Mouse (Mus musculus): ENCODE results near the gene Fsd1l. TPM values are rescaled to one million over a fixed set of nuclear protein-coding genes. Genes with fewer than 3 reads are reported as not detected.

Gene Fsd1l
- polyA plus RNA-seq, 1 experiment from 2014 or later, result 0.96 TPM

DNA sequence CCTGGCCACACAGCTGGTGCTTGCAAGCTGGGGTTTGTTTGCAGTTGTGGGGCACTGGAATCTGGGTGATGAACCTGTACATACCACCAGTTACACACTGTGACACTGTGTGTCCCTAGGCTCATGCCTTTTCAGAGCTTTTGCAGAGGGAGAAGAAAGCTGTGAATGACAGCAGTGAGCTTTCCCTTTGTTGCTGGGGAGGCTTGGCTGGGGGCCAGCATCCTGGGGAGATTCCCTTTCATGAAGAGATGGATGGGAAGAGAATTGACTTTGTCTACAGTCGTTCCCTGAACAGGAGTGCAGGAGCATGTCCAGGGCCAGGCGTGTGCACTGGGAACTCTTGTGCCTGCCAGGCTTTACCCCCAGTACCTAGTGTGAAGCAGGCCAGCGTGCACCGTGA, 6.5 kb upstream of the Fsd1l start:
- H3K27me3 ChIP-seq (ENCODE audit: insufficient read depth, low read length), result no peaks in the 10 kb centered on the region
- H3K4me3 ChIP-seq (ENCODE audit: low read depth, low read length), result no peak overlapping the region
- no peaks in the 10 kb centered on the region for H3K9me3 ChIP-seq (ENCODE audit: low read length)
- H3K4me1 ChIP-seq (ENCODE audit: insufficient read depth), result no peaks in the 10 kb centered on the region
- DNase-seq, result no peak
- H3K4me2 ChIP-seq (ENCODE audit: low read depth, low read length), result no peak overlapping the region
- 46% methylated on average over 4 of the region's 4 CpGs for WGBS (ENCODE audit: insufficient replicate concordance)
- TF ChIP-seq EP300 (IDR thresholded peaks at IDR 0.05; ENCODE audit: low read depth) (no peak), CTCF (IDR thresholded peaks at IDR 0.05; ENCODE audit: low read depth) (no peak)
- no peak for ATAC-seq
- no peak overlapping the region for H3K9ac ChIP-seq (replicated peaks)
- no peak overlapping the region for H3K27ac ChIP-seq (ENCODE audit: low read depth)
- no peaks in the 10 kb centered on the region for H3K36me3 ChIP-seq (replicated peaks; ENCODE audit: insufficient read depth, low read length)

- WGBS (ENCODE audit: insufficient replicate concordance), result 70% methylated on average over 3 of the region's 3 CpGs
- Histone ChIP-seq H3K9ac (replicated peaks) (no peak overlapping the region), H3K9me3 (ENCODE audit: low read length) (no peaks in the 10 kb centered on the region), H3K4me3 (ENCODE audit: low read depth, low read length) (no peak overlapping the region), H3K4me2 (ENCODE audit: low read depth, low read length) (no peak overlapping the region), H3K27me3 (ENCODE audit: insufficient read depth, low read length) (peaks cover under 1% of the 10 kb centered on the region; the same call in 1 of the 2 replicates), H3K36me3 (replicated peaks; ENCODE audit: insufficient read depth, low read length) (no peaks in the 10 kb centered on the region), H3K4me1 (ENCODE audit: insufficient read depth) (no peaks in the 10 kb centered on the region), H3K27ac (ENCODE audit: low read depth) (no peak overlapping the region)
- DNase-seq (no peak), ATAC-seq (no peak)
- TF ChIP-seq CTCF (IDR thresholded peaks at IDR 0.05; ENCODE audit: low read depth), result no peak
- no peak for TF ChIP-seq EP300 (IDR thresholded peaks at IDR 0.05; ENCODE audit: low read depth)
Measured at GRCm38 (mm10) chr4:53625263-53625662, 6.0 kb upstream of the Fsd1l start.

DNA sequence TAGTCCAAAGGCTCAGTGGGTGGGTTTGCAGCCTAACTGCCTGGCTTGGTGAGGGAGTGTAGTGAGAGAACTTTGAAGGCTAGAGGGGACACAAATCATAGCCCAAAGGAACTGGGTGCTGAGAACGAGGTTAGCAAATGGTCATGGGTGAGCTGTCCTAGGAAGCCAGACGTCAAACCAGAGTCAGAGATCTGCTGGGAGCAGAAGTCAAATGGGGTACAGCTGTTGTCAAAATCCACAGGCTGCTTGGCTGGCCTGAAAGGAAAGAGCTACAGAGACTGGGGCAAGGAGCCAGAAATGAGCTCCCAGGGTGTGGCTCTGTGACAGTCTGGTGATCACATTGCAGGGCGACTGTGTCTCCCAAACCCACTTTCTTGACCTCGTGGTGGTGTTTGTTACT, 2.3 kb upstream of the Fsd1l start:
- 0 out of 2 replicates have a peak, but pooled peaks cover 3% of the 10 kb centered on the region for H3K4me1 ChIP-seq (ENCODE audit: insufficient read depth)
- 55% methylated on average over 4 of the region's 4 CpGs for WGBS (ENCODE audit: insufficient replicate concordance)
- TF ChIP-seq EP300 (IDR thresholded peaks at IDR 0.05; ENCODE audit: low read depth) (no peak), CTCF (IDR thresholded peaks at IDR 0.05; ENCODE audit: low read depth) (no peak)

DNA sequence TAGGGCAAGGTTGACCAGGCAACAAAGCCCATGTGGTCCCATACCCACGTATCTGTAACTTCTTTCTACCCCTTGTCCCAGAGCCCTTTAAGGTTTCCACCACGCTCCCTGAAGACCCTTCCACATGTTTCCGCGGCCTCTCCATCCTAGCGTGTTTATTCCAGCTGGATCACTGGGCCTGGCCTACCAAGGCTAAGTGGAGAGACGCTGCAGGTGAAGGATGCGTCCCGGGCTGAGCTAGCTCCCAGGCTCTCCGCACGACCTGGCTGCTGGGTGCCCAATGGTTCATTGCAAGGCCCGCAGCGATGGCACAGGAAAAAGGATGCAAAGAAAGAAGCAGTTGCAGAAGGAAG, 332 bp upstream of the Fsd1l start:
- Histone ChIP-seq H3K27me3 (ENCODE audit: insufficient read depth, low read length) (peaks cover 10% of the 10 kb centered on the region), H3K4me2 (ENCODE audit: low read depth, low read length) (peak overlapping the region; percentile 86), H3K36me3 (replicated peaks; ENCODE audit: insufficient read depth, low read length) (no peaks in the 10 kb centered on the region), H3K4me3 (ENCODE audit: low read depth, low read length) (peak overlapping the region; percentile 72), H3K27ac (ENCODE audit: low read depth) (no peak overlapping the region), H3K9ac (replicated peaks) (no peak overlapping the region), H3K4me1 (ENCODE audit: insufficient read depth) (0 out of 2 replicates have a peak, but pooled peaks cover 3% of the 10 kb centered on the region), H3K9me3 (ENCODE audit: low read length) (no peaks in the 10 kb centered on the region)
- TF ChIP-seq EP300 (IDR thresholded peaks at IDR 0.05; ENCODE audit: low read depth), result no peak
- TF ChIP-seq CTCF (IDR thresholded peaks at IDR 0.05; ENCODE audit: low read depth), result no peak
- no peak for ATAC-seq
- no peak for DNase-seq
- WGBS (ENCODE audit: insufficient replicate concordance), result 13% methylated on average over 12 of the region's 12 CpGs

More for the DNA sequence above, 2.3 kb upstream of the Fsd1l start:
- Histone ChIP-seq H3K9ac (replicated peaks) (no peak overlapping the region), H3K36me3 (replicated peaks; ENCODE audit: insufficient read depth, low read length) (no peaks in the 10 kb centered on the region), H3K27ac (ENCODE audit: low read depth) (no peak overlapping the region), H3K27me3 (ENCODE audit: insufficient read depth, low read length) (peaks cover 10% of the 10 kb centered on the region), H3K4me3 (ENCODE audit: low read depth, low read length) (no peak overlapping the region), H3K4me2 (ENCODE audit: low read depth, low read length) (no peak overlapping the region), H3K9me3 (ENCODE audit: low read length) (no peaks in the 10 kb centered on the region)
- no peak for ATAC-seq
- DNase-seq, result no peak

DNA sequence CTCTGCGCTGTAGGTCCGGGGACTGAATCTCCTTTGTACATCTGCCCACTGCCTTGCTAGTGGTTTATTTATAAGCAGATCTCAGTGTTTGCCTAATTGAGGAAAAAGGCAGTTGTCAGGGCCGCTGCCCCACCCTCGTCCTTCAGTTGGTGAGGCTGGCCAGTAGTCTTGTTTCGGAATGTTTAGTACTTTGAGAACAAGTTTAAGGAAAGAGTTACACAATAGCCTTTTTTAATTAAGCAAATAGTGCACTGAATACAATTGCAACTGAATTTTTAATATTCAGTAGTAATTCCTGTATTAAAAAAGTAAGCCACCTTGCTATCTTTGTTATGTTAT, 709 bp downstream of the Fsd1l start:
- TF ChIP-seq CTCF (IDR thresholded peaks at IDR 0.05; ENCODE audit: low read depth) (no peak), EP300 (IDR thresholded peaks at IDR 0.05; ENCODE audit: low read depth) (no peak)

GRCm38 (mm10) chr4:53635336-53635735, 4.1 kb downstream of the Fsd1l start:
- no peak overlapping the region for H3K4me2 ChIP-seq (ENCODE audit: low read depth, low read length)
- peaks cover 9% of the 10 kb centered on the region for H3K27me3 ChIP-seq (ENCODE audit: insufficient read depth, low read length)
- H3K4me3 ChIP-seq (ENCODE audit: low read depth, low read length), result no peak overlapping the region
- no peaks in the 10 kb centered on the region for H3K36me3 ChIP-seq (replicated peaks; ENCODE audit: insufficient read depth, low read length)
- H3K27ac ChIP-seq (ENCODE audit: low read depth), result no peak overlapping the region
- H3K4me1 ChIP-seq (ENCODE audit: insufficient read depth), result 0 out of 2 replicates have a peak, but pooled peaks cover 3% of the 10 kb centered on the region
- 85% methylated on average over 3 of the region's 3 CpGs for WGBS (ENCODE audit: insufficient replicate concordance)
- H3K9ac ChIP-seq (replicated peaks), result no peak overlapping the region
- no peak for TF ChIP-seq EP300 (IDR thresholded peaks at IDR 0.05; ENCODE audit: low read depth)
- TF ChIP-seq CTCF (IDR thresholded peaks at IDR 0.05; ENCODE audit: low read depth), result no peak
- H3K9me3 ChIP-seq (ENCODE audit: low read length), result no peaks in the 10 kb centered on the region
- ATAC-seq (no peak), DNase-seq (no peak)

More for the DNA sequence above, 709 bp downstream of the Fsd1l start:
- no peaks in the 10 kb centered on the region for H3K36me3 ChIP-seq (replicated peaks; ENCODE audit: insufficient read depth, low read length)
- WGBS (ENCODE audit: insufficient replicate concordance), result 2% methylated on average over 5 of the region's 5 CpGs
- peak overlapping the region; percentile 65 for H3K9ac ChIP-seq (replicated peaks)
- no peaks in the 10 kb centered on the region for H3K9me3 ChIP-seq (ENCODE audit: low read length)
- peak overlapping the region; percentile 86 for H3K4me2 ChIP-seq (ENCODE audit: low read depth, low read length)
- H3K27me3 ChIP-seq (ENCODE audit: insufficient read depth, low read length), result peaks cover 10% of the 10 kb centered on the region
- ATAC-seq (no peak), DNase-seq (no peak)
- H3K4me1 ChIP-seq (ENCODE audit: insufficient read depth), result 0 out of 2 replicates have a peak, but pooled peaks cover 3% of the 10 kb centered on the region
- H3K4me3 ChIP-seq (ENCODE audit: low read depth, low read length), result peak overlapping the region; percentile 72
- H3K27ac ChIP-seq (ENCODE audit: low read depth), result no peak overlapping the region
